Mouse (Mus musculus): Measurements from ENCODE around the gene Slco1a6.

Gene Slco1a6

GRCm38 (mm10) chr6:142035771-142036170 is 172.6 kb downstream of the Slco1a6 start:
- DNase-seq (ENCODE audit: low spot score), result no peak
